Mouse (Mus musculus): ENCODE results near the gene Vamp1. TPM values are rescaled to one million over a fixed set of nuclear protein-coding genes. Genes with fewer than 3 reads are reported as not detected.

Gene Vamp1
- total and polyA plus RNA-seq, 2 experiments from 2014 or later, result 11.9 to 12.9 TPM

GRCm38 (mm10) chr6:125233816-125234519 is 18.6 kb downstream of the Vamp1 start:
- no peak for TF ChIP-seq CTCF (IDR thresholded peaks at IDR 0.05; ENCODE audit: low read depth)
- 63% methylated on average over 7 of the region's 7 CpGs for WGBS
- DNase-seq (no peak), ATAC-seq (no peak)
- H3K27me3 ChIP-seq (ENCODE audit: insufficient read depth, low read length), result no peaks in the 10 kb centered on the region
- peaks cover 9% of the 10 kb centered on the region; the same call in 1 of the 2 replicates for H3K4me1 ChIP-seq (ENCODE audit: insufficient read depth)
- H3K9me3 ChIP-seq (ENCODE audit: low read length), result no peaks in the 10 kb centered on the region
- no peak overlapping the region for H3K4me2 ChIP-seq (ENCODE audit: low read depth)
- H3K4me3 ChIP-seq (ENCODE audit: low read depth, low read length), result no peak overlapping the region
- no peak overlapping the region for H3K9ac ChIP-seq
- H3K27ac ChIP-seq (ENCODE audit: low read depth, low read length), result no peak overlapping the region
- H3K36me3 ChIP-seq (ENCODE audit: insufficient read depth), result no peaks in the 10 kb centered on the region

- no peaks in the 10 kb centered on the region for H3K9me3 ChIP-seq (ENCODE audit: low read length)
- H3K4me2 ChIP-seq (ENCODE audit: low read depth), result no peak overlapping the region
- WGBS, result 84% methylated on average over 5 of the region's 5 CpGs
- peaks cover 9% of the 10 kb centered on the region; the same call in 1 of the 2 replicates for H3K4me1 ChIP-seq (ENCODE audit: insufficient read depth)
- H3K9ac ChIP-seq, result no peak overlapping the region
- H3K27ac ChIP-seq (ENCODE audit: low read depth, low read length), result no peak overlapping the region
- no peak for DNase-seq
- H3K4me3 ChIP-seq (ENCODE audit: low read depth, low read length), result no peak overlapping the region
- H3K27me3 ChIP-seq (ENCODE audit: insufficient read depth, low read length), result no peaks in the 10 kb centered on the region
- H3K36me3 ChIP-seq (ENCODE audit: insufficient read depth), result no peaks in the 10 kb centered on the region
- TF ChIP-seq CTCF (IDR thresholded peaks at IDR 0.05; ENCODE audit: low read depth), result no peak
- ATAC-seq, result no peak
Observed at GRCm38 (mm10) chr6:125234520-125234828, 19.1 kb downstream of the Vamp1 start.

- no peak for ATAC-seq
- Histone ChIP-seq H3K4me3 (ENCODE audit: low read depth, low read length) (no peak overlapping the region), H3K27me3 (ENCODE audit: insufficient read depth, low read length) (no peaks in the 10 kb centered on the region), H3K9ac (no peak overlapping the region), H3K4me1 (ENCODE audit: insufficient read depth) (peaks cover 6% of the 10 kb centered on the region; the same call in 1 of the 2 replicates), H3K36me3 (ENCODE audit: insufficient read depth) (no peaks in the 10 kb centered on the region), H3K27ac (ENCODE audit: low read depth, low read length) (no peak overlapping the region), H3K9me3 (ENCODE audit: low read length) (no peaks in the 10 kb centered on the region), H3K4me2 (ENCODE audit: low read depth) (no peak overlapping the region)
- TF ChIP-seq CTCF (IDR thresholded peaks at IDR 0.05; ENCODE audit: low read depth), result no peak
- 41% methylated on average over 6 of the region's 6 CpGs for WGBS
- DNase-seq, result no peak
Observed at GRCm38 (mm10) chr6:125236341-125236740, 21.0 kb downstream of the Vamp1 start.

GRCm38 (mm10) chr6:125236782-125237181 is 21.4 kb downstream of the Vamp1 start, which contains the start of gene Cd27:
Gene Cd27, minus strand, starts transcription at chr6:125237010.
- ATAC-seq (no peak), DNase-seq (no peak)
- H3K27ac ChIP-seq (ENCODE audit: low read depth, low read length), result no peak within 1 kb of the TSS
- H3K36me3 ChIP-seq (ENCODE audit: insufficient read depth), result no peaks in the 10 kb centered on the region
- H3K4me2 ChIP-seq (ENCODE audit: low read depth), result no peak within 1 kb of the TSS
- 26% methylated on average over 6 of the region's 6 CpGs for WGBS
- H3K4me1 ChIP-seq (ENCODE audit: insufficient read depth), result 0 out of 2 replicates have a peak, but pooled peaks cover 2% of the 10 kb centered on the region
- no peak within 1 kb of the TSS for H3K9ac ChIP-seq
- no peaks in the 10 kb centered on the region for H3K9me3 ChIP-seq (ENCODE audit: low read length)
- no peak for TF ChIP-seq CTCF (IDR thresholded peaks at IDR 0.05; ENCODE audit: low read depth)
- H3K27me3 ChIP-seq (ENCODE audit: insufficient read depth, low read length), result no peaks in the 10 kb centered on the region
- H3K4me3 ChIP-seq (ENCODE audit: low read depth, low read length), result no peak within 1 kb of the TSS

- 85% methylated on average over 4 of the region's 4 CpGs for WGBS
- H3K36me3 ChIP-seq (ENCODE audit: insufficient read depth), result no peaks in the 10 kb centered on the region
Observed at GRCm38 (mm10) chr6:125237421-125237820, 22.1 kb downstream of the Vamp1 start.

GRCm38 (mm10) chr6:125238396-125238795 is 23.0 kb downstream of the Vamp1 start:
- TF ChIP-seq CTCF (IDR thresholded peaks at IDR 0.05; ENCODE audit: low read depth), result no peak
- no peaks in the 10 kb centered on the region for H3K4me1 ChIP-seq (ENCODE audit: insufficient read depth)
- H3K9ac ChIP-seq, result no peak overlapping the region
- no peaks in the 10 kb centered on the region for H3K36me3 ChIP-seq (ENCODE audit: insufficient read depth)
- no peaks in the 10 kb centered on the region for H3K9me3 ChIP-seq (ENCODE audit: low read length)
- no peaks in the 10 kb centered on the region for H3K27me3 ChIP-seq (ENCODE audit: insufficient read depth, low read length)
- H3K27ac ChIP-seq (ENCODE audit: low read depth, low read length), result no peak overlapping the region
- 80% methylated on average over 6 of the region's 6 CpGs for WGBS
- DNase-seq (no peak), ATAC-seq (no peak)
- H3K4me3 ChIP-seq (ENCODE audit: low read depth, low read length), result no peak overlapping the region
- no peak overlapping the region for H3K4me2 ChIP-seq (ENCODE audit: low read depth)

More at GRCm38 (mm10) chr6:125237421-125237820, 22.1 kb downstream of the Vamp1 start:
- Histone ChIP-seq H3K4me3 (ENCODE audit: low read depth, low read length) (no peak overlapping the region), H3K4me1 (ENCODE audit: insufficient read depth) (no peaks in the 10 kb centered on the region), H3K4me2 (ENCODE audit: low read depth) (no peak overlapping the region), H3K9ac (no peak overlapping the region), H3K27me3 (ENCODE audit: insufficient read depth, low read length) (no peaks in the 10 kb centered on the region), H3K27ac (ENCODE audit: low read depth, low read length) (no peak overlapping the region), H3K9me3 (ENCODE audit: low read length) (no peaks in the 10 kb centered on the region)
- ATAC-seq, result no peak
- TF ChIP-seq CTCF (IDR thresholded peaks at IDR 0.05; ENCODE audit: low read depth), result no peak
- no peak for DNase-seq

- Histone ChIP-seq H3K9ac (no peak overlapping the region), H3K36me3 (ENCODE audit: insufficient read depth) (no peaks in the 10 kb centered on the region), H3K4me1 (ENCODE audit: insufficient read depth) (no peaks in the 10 kb centered on the region), H3K27ac (ENCODE audit: low read depth, low read length) (no peak overlapping the region), H3K27me3 (ENCODE audit: insufficient read depth, low read length) (no peaks in the 10 kb centered on the region), H3K4me2 (ENCODE audit: low read depth) (no peak overlapping the region), H3K9me3 (ENCODE audit: low read length) (no peaks in the 10 kb centered on the region), H3K4me3 (ENCODE audit: low read depth, low read length) (no peak overlapping the region)
- WGBS, result 93% methylated on average over 5 of the region's 5 CpGs
- DNase-seq (no peak), ATAC-seq (no peak)
- no peak for TF ChIP-seq CTCF (IDR thresholded peaks at IDR 0.05; ENCODE audit: low read depth)
Observed at GRCm38 (mm10) chr6:125239547-125239946, 24.2 kb downstream of the Vamp1 start.

Data from forebrain, postnatal 0 days (tissue).